Mouse (Mus musculus) midbrain, embryonic 11.5 days (tissue): Measurements from ENCODE around the gene Tcf7. TPM values are rescaled to one million over a fixed set of nuclear protein-coding genes. Genes with fewer than 3 reads are reported as not detected.

Experiments used
- ATAC-seq: fragments of 200-750 bp; cut with Nextera tagmentation; 2 replicates; pipeline ENCODE4 v1.8.0; 2017; ENCODE audit warnings: moderate TSS enrichment, moderate library complexity; ENCODE audit not compliant: low FRiP score
- DNase-seq: peaks from one replicate; pipeline ENCODE4 v3.0.0; 2015; ENCODE audit warnings: low spot score; ENCODE audit errors: missing footprints
- H3K27ac ChIP-seq: fragments of 300-500 bp; sonication (generic); 2 replicates; pipeline ENCODE4 v1.5.1; 2014; ENCODE audit warnings: low read depth, low read length
- H3K27me3 ChIP-seq: fragments of 300-500 bp; sonication (generic); 2 replicates; pipeline ENCODE4 v1.6.1; 2014; ENCODE audit warnings: mild to moderate bottlenecking, low read length, moderate library complexity, mixed read lengths; ENCODE audit not compliant: control insufficient read depth, insufficient read depth
- H3K36me3 ChIP-seq: fragments of 300-500 bp; sonication (generic); 2 replicates; pipeline ENCODE4 v1.6.1; 2014; ENCODE audit warnings: mild to moderate bottlenecking, low read length, moderate library complexity, mixed read lengths; ENCODE audit not compliant: control insufficient read depth, insufficient read depth
- H3K4me1 ChIP-seq: fragments of 300-500 bp; sonication (generic); 2 replicates; pipeline ENCODE4 v1.6.1; 2014; ENCODE audit warnings: low read length; ENCODE audit not compliant: control insufficient read depth, insufficient read depth
- H3K4me2 ChIP-seq: fragments of 300-500 bp; sonication (generic); 2 replicates; pipeline ENCODE4 v1.6.1; 2014; ENCODE audit warnings: mild to moderate bottlenecking, moderate library complexity
- H3K4me3 ChIP-seq: fragments of 300-500 bp; sonication (generic); 2 replicates; pipeline ENCODE4 v1.5.1; 2014; ENCODE audit warnings: low read depth, low read length
- H3K9ac ChIP-seq: fragments of 300-500 bp; sonication (generic); 2 replicates; pipeline ENCODE4 v1.6.1; 2014; ENCODE audit warnings: low read length
- H3K9me3 ChIP-seq: fragments of 300-500 bp; sonication (generic); 2 replicates; pipeline ENCODE4 v1.6.1; 2016; ENCODE audit warnings: low read length; ENCODE audit not compliant: control insufficient read depth
- WGBS: fragments of 180-500 bp; shearing (Covaris S2); extraction: QIAGEN DNeasy Blood & Tissue Kit; methylation state at CpG from one replicate; pipeline ENCODE4 v1.1.7; 2014; 5-methylcytosine and 5-hydroxymethylcytosine counted together
- polyA plus RNA-seq: library from polyadenylated mRNA; unstranded; fragments of >200 nt; fragmentation: Nextera tagmentation; extraction: Ambion mirVana; gene quantifications from 2 replicates; pipeline ENCODE4 v1.2.1, GENCODE M21; 2014

The Tcf7 gene
- polyA plus RNA-seq, 1 experiment from 2014 or later, result 10.7 TPM

DNA sequence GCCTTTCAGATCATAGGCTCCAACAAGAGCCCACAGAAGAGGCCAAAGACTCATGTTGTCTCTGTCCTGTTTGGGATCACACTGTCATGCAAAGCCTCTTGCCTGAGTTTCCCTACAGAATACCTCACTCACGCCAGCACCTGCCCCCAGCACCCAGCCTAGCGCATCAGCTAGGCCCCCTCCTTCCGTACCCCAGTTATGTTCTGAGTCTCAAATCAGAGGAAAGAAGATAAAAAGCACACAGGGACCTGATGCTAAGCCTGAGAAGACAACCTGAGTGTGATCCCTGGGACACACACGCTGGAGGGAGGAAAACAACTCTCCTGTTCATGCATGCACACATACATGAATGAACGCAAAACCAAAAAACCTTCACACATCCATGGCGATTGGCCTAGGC is 3.8 kb downstream of the Tcf7 start:
- Histone ChIP-seq H3K27ac (no peak overlapping the region), H3K4me3 (no peak overlapping the region), H3K27me3 (peaks cover 12% of the 10 kb centered on the region), H3K9me3 (no peaks in the 10 kb centered on the region), H3K4me1 (peaks cover 7% of the 10 kb centered on the region), H3K4me2 (no peak overlapping the region), H3K9ac (no peak overlapping the region), H3K36me3 (no peaks in the 10 kb centered on the region)
- WGBS, result 90% methylated on average over 6 of the region's 6 CpGs
- no peak for DNase-seq
- no peak for ATAC-seq

DNA sequence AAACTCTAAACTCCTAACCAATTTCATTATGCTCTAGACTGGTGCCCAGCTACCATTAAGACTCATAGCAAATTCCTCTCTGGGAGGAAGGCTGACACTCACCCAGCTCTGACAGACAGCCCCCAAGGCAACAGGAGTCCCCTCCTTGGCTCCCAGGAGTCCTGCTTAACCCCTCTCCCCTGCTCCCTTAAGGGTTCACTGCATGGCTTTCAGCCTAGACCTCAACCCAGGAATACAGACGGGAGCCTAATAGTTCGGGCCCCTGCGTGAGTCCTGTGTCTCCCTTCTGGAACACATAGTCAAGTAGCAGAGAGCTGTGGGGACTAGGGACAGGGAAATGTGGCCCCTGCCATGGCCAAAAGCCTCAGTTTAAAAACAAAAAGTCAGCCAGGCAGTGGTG is 4.7 kb downstream of the Tcf7 start:
- H3K27me3 ChIP-seq, result peaks cover 7% of the 10 kb centered on the region
- H3K27ac ChIP-seq, result no peak overlapping the region
- H3K36me3 ChIP-seq, result no peaks in the 10 kb centered on the region
- ATAC-seq (no peak), DNase-seq (no peak)
- no peak overlapping the region for H3K4me2 ChIP-seq
- 89% methylated on average over 3 of the region's 3 CpGs for WGBS
- H3K4me3 ChIP-seq, result no peak overlapping the region
- peaks cover 7% of the 10 kb centered on the region; the same call in 1 of the 2 replicates for H3K4me1 ChIP-seq
- no peaks in the 10 kb centered on the region for H3K9me3 ChIP-seq
- no peak overlapping the region for H3K9ac ChIP-seq

GRCm38 (mm10) chr11:52277433-52278150 is 5.2 kb downstream of the Tcf7 start:
- no peaks in the 10 kb centered on the region for H3K36me3 ChIP-seq
- H3K4me2 ChIP-seq, result no peak overlapping the region
- no peak overlapping the region for H3K27ac ChIP-seq
- H3K4me1 ChIP-seq, result peaks cover 3% of the 10 kb centered on the region; the same call in 1 of the 2 replicates
- peaks cover 4% of the 10 kb centered on the region for H3K27me3 ChIP-seq
- 88% methylated on average over 6 of the region's 6 CpGs for WGBS
- DNase-seq (no peak), ATAC-seq (no peak)
- H3K9ac ChIP-seq, result no peak overlapping the region
- H3K4me3 ChIP-seq, result no peak overlapping the region
- no peaks in the 10 kb centered on the region for H3K9me3 ChIP-seq

- no peaks in the 10 kb centered on the region for H3K9me3 ChIP-seq
- no peaks in the 10 kb centered on the region for H3K27me3 ChIP-seq
- 90% methylated on average over 8 of the region's 8 CpGs for WGBS
- no peak overlapping the region for H3K9ac ChIP-seq
- H3K4me3 ChIP-seq, result no peak overlapping the region
- DNase-seq, result no peak
- H3K4me2 ChIP-seq, result no peak overlapping the region
- no peaks in the 10 kb centered on the region for H3K36me3 ChIP-seq
- no peaks in the 10 kb centered on the region for H3K4me1 ChIP-seq
- ATAC-seq, result no peak
- H3K27ac ChIP-seq, result no peak overlapping the region
These were observed 5.8 kb downstream of the Tcf7 start for GRCm38 (mm10) chr11:52276961-52277391.

- H3K9me3 ChIP-seq, result no peaks in the 10 kb centered on the region
- ATAC-seq (no peak), DNase-seq (no peak)
- no peak overlapping the region for H3K9ac ChIP-seq
- H3K36me3 ChIP-seq, result no peaks in the 10 kb centered on the region
- H3K4me2 ChIP-seq, result no peak overlapping the region
- H3K4me3 ChIP-seq, result no peak overlapping the region
- H3K27ac ChIP-seq, result no peak overlapping the region
- 79% methylated on average over 9 of the region's 9 CpGs for WGBS
- H3K27me3 ChIP-seq, result no peaks in the 10 kb centered on the region
- no peaks in the 10 kb centered on the region for H3K4me1 ChIP-seq
These were observed 6.8 kb downstream of the Tcf7 start for GRCm38 (mm10) chr11:52275774-52276555.

DNA sequence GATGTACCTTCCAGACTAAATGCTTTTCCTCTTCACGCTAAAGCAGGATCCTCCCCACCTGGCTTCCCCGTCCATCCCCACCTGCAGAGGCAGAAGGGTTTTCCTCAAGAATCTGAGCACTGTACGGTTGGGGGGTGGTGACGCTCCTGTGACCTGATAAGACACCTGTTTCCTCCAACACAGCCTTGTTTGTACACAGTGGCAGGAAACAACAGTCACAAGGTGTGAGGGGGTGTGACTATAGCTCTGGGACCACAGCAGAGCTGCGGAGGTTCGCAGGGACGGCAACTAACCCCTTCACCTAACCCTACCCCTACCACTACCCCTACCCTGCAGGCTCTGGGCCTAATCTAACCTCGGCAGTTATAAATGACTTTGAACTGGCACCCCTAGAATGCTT is 7.4 kb downstream of the Tcf7 start:
- DNase-seq, result no peak
- WGBS, result 91% methylated on average over 8 of the region's 8 CpGs
- Histone ChIP-seq H3K9ac (no peak overlapping the region), H3K9me3 (no peaks in the 10 kb centered on the region), H3K4me3 (no peak overlapping the region), H3K36me3 (no peaks in the 10 kb centered on the region), H3K4me1 (no peaks in the 10 kb centered on the region), H3K27me3 (no peaks in the 10 kb centered on the region), H3K4me2 (no peak overlapping the region), H3K27ac (no peak overlapping the region)
- no peak for ATAC-seq

GRCm38 (mm10) chr11:52274456-52275112 is 8.2 kb downstream of the Tcf7 start:
- H3K9me3 ChIP-seq, result no peaks in the 10 kb centered on the region
- H3K27me3 ChIP-seq, result no peaks in the 10 kb centered on the region
- H3K36me3 ChIP-seq, result no peaks in the 10 kb centered on the region
- no peak overlapping the region for H3K27ac ChIP-seq
- ATAC-seq, result no peak
- no peak overlapping the region for H3K9ac ChIP-seq
- DNase-seq, result no peak
- H3K4me3 ChIP-seq, result no peak overlapping the region
- H3K4me1 ChIP-seq, result no peaks in the 10 kb centered on the region
- WGBS, result 90% methylated on average over 20 of the region's 20 CpGs
- no peak overlapping the region for H3K4me2 ChIP-seq

DNA sequence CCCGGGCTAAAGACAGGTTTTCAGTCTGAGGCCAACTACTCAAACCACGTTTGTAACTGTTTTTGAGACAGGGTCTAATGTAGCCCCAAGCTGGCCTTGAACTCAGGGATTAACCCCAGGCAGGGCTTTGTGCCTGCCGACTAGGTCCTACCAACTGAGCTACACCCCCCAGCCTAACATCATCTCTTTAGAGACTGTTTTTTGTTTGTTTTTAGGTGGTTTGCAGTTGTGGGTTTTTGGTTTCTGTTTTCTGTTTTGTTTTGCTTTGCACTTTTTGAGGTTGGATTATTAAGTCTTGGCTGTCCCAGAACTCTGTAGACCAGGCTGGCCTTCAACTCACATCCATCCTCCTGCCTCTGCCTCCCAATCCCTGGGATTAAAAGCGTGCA is 8.9 kb downstream of the Tcf7 start:
- no peak overlapping the region for H3K9ac ChIP-seq
- H3K36me3 ChIP-seq, result no peaks in the 10 kb centered on the region
- no peaks in the 10 kb centered on the region for H3K9me3 ChIP-seq
- H3K27ac ChIP-seq, result no peak overlapping the region
- DNase-seq (no peak), ATAC-seq (no peak)
- H3K4me3 ChIP-seq, result no peak overlapping the region
- H3K27me3 ChIP-seq, result no peaks in the 10 kb centered on the region
- H3K4me2 ChIP-seq, result no peak overlapping the region
- H3K4me1 ChIP-seq, result no peaks in the 10 kb centered on the region
- 73% methylated on average over 4 of the region's 4 CpGs for WGBS
